Mouse (Mus musculus): ENCODE measurements at regions not wholly inside any gene's neighbourhood (a gene's known extent, or its start where the extent isn't known, plus 50 kb on each side); places are given as distances from the start of the nearest gene placed in this dataset.

DNA sequence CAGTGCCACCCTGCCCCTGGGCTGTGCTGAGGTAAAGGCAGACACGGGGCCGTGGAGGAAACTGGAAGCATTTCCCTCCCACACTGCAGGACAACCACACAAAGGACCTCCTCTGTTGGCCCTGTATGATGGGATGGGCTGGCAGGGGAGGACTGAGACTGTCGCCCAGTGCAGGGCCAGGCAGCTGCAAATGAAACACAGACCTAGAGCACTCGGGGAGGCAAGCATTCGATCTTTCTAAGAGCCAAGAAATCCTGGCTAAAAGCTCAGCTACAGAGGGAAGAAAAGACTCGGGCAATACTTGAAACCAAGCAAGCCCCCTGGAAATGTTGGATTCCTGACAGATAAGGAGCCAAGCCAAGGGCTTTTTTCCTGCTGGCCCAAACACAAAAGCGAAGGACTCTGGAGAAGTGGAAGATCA, 82.5 kb upstream of the Sertad2 start:
- H3K4me3 ChIP-seq (replicated peaks in 1 of 3; ENCODE audit: low read depth in 2 of 3, low read length in 2 of 3, poor library complexity in 1 of 3): no peak overlapping the region
- no peaks in the 10 kb centered on the region for H3K27me3 ChIP-seq (replicated peaks)
- in situ Hi-C loops (cut with MboI; ENCODE audit: low pct_ligation_motif_present, low pct_unique_long_range_greater_than_20kb, low sequenced_read_pairs): loop anchor here (25.0 kb wide), 1 partner anchor 727 kb away; no protein-coding TSS in a partner anchor
- no peaks in the 10 kb centered on the region for H3K79me2 ChIP-seq (replicated peaks; ENCODE audit: control insufficient read depth, extremely low read depth, insufficient read depth, poor library complexity, severe bottlenecking)
- H3K4me1 ChIP-seq (ENCODE audit: control insufficient read depth in 1 of 2, insufficient read depth in 2 of 2): peaks cover 14 to 41% of the 10 kb centered on the region in 2 experiments
- dilution Hi-C loops (cut with MboI; ENCODE audit: extremely low pct_ligation_motif_present, extremely low pct_unique_long_range_greater_than_20kb, low sequenced_read_pairs): no loop called here
- H3K9ac ChIP-seq (ENCODE audit: insufficient read depth, low read depth): no peak overlapping the region
- peaks cover 0 to 39% of the 10 kb centered on the region in 2 experiments for H3K36me3 ChIP-seq (replicated peaks in 1 of 2; ENCODE audit: control insufficient read depth in 1 of 2, insufficient read depth in 1 of 2, low read length in 1 of 2)
- no peak for DNase-seq (ENCODE audit: extremely low read depth)
- no peak overlapping the region for H3K27ac ChIP-seq (ENCODE audit: insufficient read depth, low read depth)
- TF ChIP-seq USF2 (conservative IDR thresholded peaks at IDR 0.05; ENCODE audit: low read depth, low read length): no peak
- no peaks in the 10 kb centered on the region for H3K9me3 ChIP-seq (replicated peaks; ENCODE audit: low read length)
- H3K4me2 ChIP-seq (ENCODE audit: insufficient read depth, low read depth, poor library complexity, severe bottlenecking): no peak overlapping the region

DNA sequence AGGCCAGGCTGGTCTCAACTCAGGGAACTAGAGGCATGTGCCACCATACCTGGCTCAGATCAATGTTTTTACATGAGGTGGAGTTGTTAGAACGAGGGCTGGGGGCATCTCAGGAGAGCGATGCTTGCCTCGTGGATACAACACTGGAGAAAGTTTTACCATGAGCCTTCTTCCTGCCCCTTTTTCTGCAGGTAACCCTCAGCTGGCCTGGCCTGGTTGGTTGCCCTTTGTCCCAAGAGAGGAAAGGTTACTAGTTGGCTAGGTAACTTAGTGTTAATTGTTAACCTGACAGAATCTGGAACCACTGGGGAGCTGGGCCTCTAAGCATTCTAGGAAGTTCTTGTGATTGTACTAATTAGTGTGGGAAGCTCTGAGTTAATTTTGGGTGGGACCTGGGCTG, 81.0 kb upstream of the Sertad2 start:
- dilution Hi-C loops (cut with MboI; ENCODE audit: extremely low pct_ligation_motif_present, extremely low pct_unique_long_range_greater_than_20kb, low sequenced_read_pairs): no loop called here
- peaks cover 0 to 34% of the 10 kb centered on the region in 2 experiments for H3K36me3 ChIP-seq (replicated peaks in 1 of 2; ENCODE audit: control insufficient read depth in 1 of 2, insufficient read depth in 1 of 2, low read length in 1 of 2)
- H3K4me2 ChIP-seq (ENCODE audit: insufficient read depth, low read depth, poor library complexity, severe bottlenecking): no peak overlapping the region
- TF ChIP-seq UBTF (IDR thresholded peaks at IDR 0.05; ENCODE audit: low read depth, low read length): no peak
- TF ChIP-seq PAX5 (IDR thresholded peaks at IDR 0.05; ENCODE audit: low read length): no peak
- TF ChIP-seq USF1 (IDR thresholded peaks at IDR 0.05; ENCODE audit: low read depth, low read length): no peak
- no peak for TF ChIP-seq POLR2A (IDR thresholded peaks at IDR 0.05; ENCODE audit: low read depth, low read length)
- TF ChIP-seq CTCF (conservative IDR thresholded peaks at IDR 0.05 in 1 of 2, IDR thresholded peaks at IDR 0.05 in 1 of 2; ENCODE audit: low read depth in 2 of 2, low read length in 2 of 2): no peak
- TF ChIP-seq SMC3 (IDR thresholded peaks at IDR 0.05; ENCODE audit: low read depth, low read length): no peak
- no peak for TF ChIP-seq CHD1 (IDR thresholded peaks at IDR 0.05; ENCODE audit: low read depth, low read length)
- TF ChIP-seq MAFK (IDR thresholded peaks at IDR 0.05; ENCODE audit: insufficient replicate concordance, low read length): no peak
- TF ChIP-seq POLR2AphosphoS2 (IDR thresholded peaks at IDR 0.05; ENCODE audit: low read depth, low read length): no peak
- TF ChIP-seq MEF2A (IDR thresholded peaks at IDR 0.05; ENCODE audit: borderline replicate concordance, low read depth, low read length): no peak
- no peak for TF ChIP-seq ZC3H11A (IDR thresholded peaks at IDR 0.05; ENCODE audit: low read depth, low read length)
- TF ChIP-seq GABPA (IDR thresholded peaks at IDR 0.05; ENCODE audit: insufficient replicate concordance, low read depth, low read length): no peak
- TF ChIP-seq ZKSCAN1 (IDR thresholded peaks at IDR 0.05; ENCODE audit: borderline replicate concordance, low read depth, low read length): no peak
- TF ChIP-seq MAZ (IDR thresholded peaks at IDR 0.05; ENCODE audit: low read depth, low read length): no peak
- TF ChIP-seq NELFE (IDR thresholded peaks at IDR 0.05; ENCODE audit: low read depth, low read length): no peak
- TF ChIP-seq USF2 (conservative IDR thresholded peaks at IDR 0.05; ENCODE audit: low read depth, low read length): no peak
- no peak for TF ChIP-seq IRF4 (IDR thresholded peaks at IDR 0.05; ENCODE audit: low read depth, low read length)
- TF ChIP-seq TCF12 (IDR thresholded peaks at IDR 0.05; ENCODE audit: low read depth, low read length): no peak
- no peak for TF ChIP-seq MAX (IDR thresholded peaks at IDR 0.05; ENCODE audit: low read length)
- H3K27me3 ChIP-seq (replicated peaks): no peaks in the 10 kb centered on the region
- no peak overlapping the region for H3K27ac ChIP-seq (ENCODE audit: insufficient read depth, low read depth)
- no peak overlapping the region for H3K9ac ChIP-seq (ENCODE audit: insufficient read depth, low read depth)
- in situ Hi-C loops (cut with MboI; ENCODE audit: low pct_ligation_motif_present, low pct_unique_long_range_greater_than_20kb, low sequenced_read_pairs): loop anchor here (25.0 kb wide), 1 partner anchor 725 kb away; no protein-coding TSS in a partner anchor
- H3K4me1 ChIP-seq (ENCODE audit: control insufficient read depth in 1 of 2, insufficient read depth in 2 of 2): peaks cover 18 to 50% of the 10 kb centered on the region in 2 experiments
- no peak for DNase-seq (ENCODE audit: extremely low read depth)
- H3K9me3 ChIP-seq (replicated peaks; ENCODE audit: low read length): no peaks in the 10 kb centered on the region
- H3K79me2 ChIP-seq (replicated peaks; ENCODE audit: control insufficient read depth, extremely low read depth, insufficient read depth, poor library complexity, severe bottlenecking): no peaks in the 10 kb centered on the region
- no peak overlapping the region for H3K4me3 ChIP-seq (replicated peaks in 1 of 3; ENCODE audit: low read depth in 2 of 3, low read length in 2 of 3, poor library complexity in 1 of 3)

Data from CH12.LX (cell line).